Mouse (Mus musculus) left cerebral cortex, adult 18-20 months (tissue): ENCODE results near the gene Gja10. TPM values are rescaled to one million over a fixed set of nuclear protein-coding genes. Genes with fewer than 3 reads are reported as not detected.
A peak's percentile ranks its signal among the peaks of the same experiment; 100 is the strongest.

Experiments
- DNase-seq, 2 experiments: peaks; one replicate each; pipeline ENCODE4 v3.0.0; 2021 to 2022; ENCODE audit warnings: low spot score in 2 of 2, mixed read lengths in 1 of 2
- long read RNA-seq, 2 experiments: library from polyadenylated mRNA; stranded (forward); transcript quantifications; one replicate each; pipeline ENCODE4 v2.0.0; 2021
- total RNA-seq, 2 experiments: library from RNA; stranded (reverse); gene quantifications; 2 replicates each; pipeline ENCODE4 v1.2.3; 2021

Gene Gja10
- not detected for total RNA-seq
- long read RNA-seq, experiment 1: 0 reads
- long read RNA-seq, experiment 2: 0 reads

GRCm38 (mm10) chr4:32602660-32603059, at the start of gene Gja10:
Gja10 (minus strand) TSS chr4:32602760.
- DNase-seq: no peak

DNA sequence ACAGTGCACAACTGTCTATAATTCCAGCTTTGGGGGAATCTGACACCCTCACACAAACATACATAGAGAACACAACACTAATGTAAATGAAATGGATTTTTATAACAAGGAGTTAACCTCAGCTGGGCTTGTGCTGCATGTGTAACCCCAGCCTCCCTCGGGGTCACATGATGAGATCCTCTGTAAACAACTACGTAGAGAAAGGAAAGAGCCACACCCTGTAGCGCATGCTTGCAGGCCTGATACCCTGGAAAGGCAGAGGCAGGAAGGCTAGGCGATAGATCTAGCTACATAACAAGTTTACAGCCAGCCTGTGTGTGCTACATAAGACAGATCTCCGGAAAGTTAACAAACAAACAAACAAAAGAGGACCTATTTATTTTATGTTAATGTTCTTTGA, 49.1 kb upstream of the Gja10 start:
- no peak for DNase-seq

DNA sequence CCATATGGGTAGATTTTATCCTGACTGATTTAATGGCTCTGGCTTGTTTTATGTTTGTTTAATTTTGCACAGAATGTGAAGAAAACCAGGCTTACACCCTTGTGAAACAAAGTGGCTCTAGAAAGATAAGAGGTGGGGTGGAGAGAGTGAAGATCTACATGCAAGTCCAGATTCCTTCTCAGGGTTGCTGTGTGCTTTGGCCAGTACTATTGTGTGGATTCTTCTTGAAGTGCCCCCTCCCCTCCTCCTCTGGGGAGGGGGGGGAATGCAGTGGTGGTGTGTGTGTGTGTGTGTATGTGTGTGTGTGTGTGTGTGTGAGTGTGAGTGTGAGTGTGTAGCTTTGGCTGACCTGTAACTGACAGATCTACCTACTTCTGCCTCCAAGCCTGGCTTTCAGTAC, 19.1 kb upstream of the Gja10 start:
- no peak for DNase-seq

GRCm38 (mm10) chr4:32615034-32615881, 12.7 kb upstream of the Gja10 start, which contains the start of gene Casp8ap2:
Casp8ap2 (plus strand) TSS chr4:32615451.
- peak; percentile 99 for DNase-seq

DNA sequence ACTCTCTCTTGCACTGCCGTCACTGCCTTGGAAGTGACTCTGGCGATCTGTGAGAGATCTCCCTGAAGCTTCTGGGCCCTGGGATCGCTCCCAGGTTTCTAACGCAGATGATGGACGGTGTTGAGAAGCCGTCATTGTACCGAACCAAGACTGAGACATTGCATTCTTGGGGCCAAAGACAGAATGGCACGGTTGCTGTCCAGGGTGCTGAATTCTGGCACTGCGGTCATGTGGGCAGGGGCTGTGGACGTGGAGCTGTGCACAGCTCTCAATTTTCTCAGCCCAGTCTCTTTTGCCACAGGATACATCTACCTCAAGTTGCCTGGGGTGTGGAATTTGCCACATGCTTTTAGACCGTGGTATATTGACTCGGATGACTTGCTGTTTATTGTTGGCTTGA, 1.4 kb downstream of the Gja10 start:
- DNase-seq: no peak

DNA sequence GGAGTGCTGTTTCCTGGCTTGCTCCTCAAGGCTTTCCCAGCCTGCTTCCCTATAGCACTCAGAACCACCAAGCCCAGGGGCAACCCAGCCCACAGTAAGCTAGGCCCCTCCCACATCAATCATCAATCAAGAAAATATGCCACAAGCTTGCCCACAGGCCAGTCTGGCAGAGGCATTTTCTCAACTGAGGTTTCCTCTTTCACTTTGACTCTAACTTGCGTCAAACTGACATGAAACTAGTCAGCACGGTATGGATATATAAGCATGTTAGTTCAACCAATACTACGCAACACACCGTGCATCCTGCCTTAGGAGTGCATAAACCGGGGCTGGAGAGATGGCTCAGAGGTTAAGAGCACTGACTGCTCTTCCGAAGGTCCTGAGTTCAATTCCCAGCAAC, 14.3 kb downstream of the Gja10 start:
- DNase-seq: no peak

DNA sequence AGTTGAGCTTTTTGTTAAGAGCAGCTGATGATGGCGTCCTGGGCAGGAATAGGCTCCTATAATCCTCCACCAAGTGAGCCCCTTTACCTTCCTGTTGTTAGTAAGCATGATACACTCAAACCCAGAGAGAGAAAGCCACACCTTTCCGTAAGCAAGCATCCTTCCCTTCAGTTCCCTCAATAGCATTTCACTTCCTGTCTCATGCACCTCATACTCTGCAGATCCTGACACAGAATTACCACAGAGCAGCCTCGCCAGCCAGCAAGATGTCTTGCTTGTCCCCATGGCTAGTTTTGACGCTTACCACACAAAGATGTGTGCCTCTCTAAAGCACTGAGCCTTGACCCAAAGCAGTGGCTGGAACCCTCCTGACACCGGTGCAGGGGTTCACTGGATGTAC, 15.0 kb downstream of the Gja10 start:
- DNase-seq: no peak

GRCm38 (mm10) chr4:32586596-32586995, 16.0 kb downstream of the Gja10 start:
- peak in 1 of 2 experiments; percentile 44 for DNase-seq

DNA sequence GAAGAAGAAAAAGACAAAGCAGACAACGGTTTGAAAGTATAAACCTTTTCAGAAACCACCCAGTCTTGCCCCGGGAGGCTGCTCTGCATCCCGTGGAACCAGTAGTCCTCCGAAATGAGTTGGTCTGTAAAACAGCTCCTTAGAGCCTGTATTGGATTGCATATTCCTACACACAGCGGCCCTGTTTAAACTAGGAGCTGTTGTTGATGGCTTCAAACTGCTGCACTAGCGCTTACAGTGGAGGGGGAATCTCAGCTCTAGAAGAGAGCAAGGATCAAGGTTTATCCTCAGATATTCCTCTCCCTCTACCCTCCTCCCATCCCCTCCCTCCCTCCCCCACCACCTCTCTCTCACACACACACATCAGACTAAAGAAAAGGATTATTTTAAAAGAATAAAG, 18.4 kb downstream of the Gja10 start:
- DNase-seq: no peak

GRCm38 (mm10) chr4:32579850-32580249, 22.7 kb downstream of the Gja10 start:
- no peak for DNase-seq

DNA sequence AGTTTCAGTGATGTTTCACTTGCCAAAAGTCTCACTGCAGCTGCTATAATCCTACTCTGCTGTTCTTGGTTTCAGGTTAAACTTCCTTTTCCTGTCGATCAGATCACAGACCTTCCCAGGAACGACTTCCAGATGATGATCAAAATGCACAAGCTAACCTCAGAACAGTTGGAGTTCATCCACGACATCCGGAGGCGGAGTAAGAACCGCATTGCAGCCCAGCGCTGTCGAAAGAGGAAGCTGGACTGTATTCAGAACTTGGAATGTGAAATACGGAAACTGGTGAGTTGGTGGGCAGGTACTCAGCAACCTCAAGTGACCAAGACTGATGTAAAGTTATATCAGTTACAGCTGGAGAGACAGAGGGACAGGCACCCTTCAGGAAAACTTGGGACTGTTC, 27.4 kb downstream of the Gja10 start:
- DNase-seq: no peak

DNA sequence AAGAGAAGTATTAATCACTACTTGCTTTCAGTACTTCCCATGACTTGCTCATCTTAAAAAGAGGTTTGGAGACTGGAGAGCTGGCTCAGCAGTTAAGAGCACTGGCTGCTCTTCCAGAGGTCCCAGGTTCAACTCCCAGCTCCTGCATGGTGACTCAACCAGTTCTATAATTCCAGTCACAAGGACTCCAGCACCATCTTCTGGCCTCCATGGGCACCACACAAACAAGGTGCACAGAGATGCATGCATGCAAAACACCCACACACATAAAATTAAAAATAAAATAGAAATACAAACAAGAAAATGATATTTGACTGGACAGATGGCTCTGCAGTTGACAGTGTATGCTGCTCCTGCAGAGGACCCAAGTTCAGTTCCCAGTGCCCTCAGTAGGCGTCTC, 28.0 kb downstream of the Gja10 start:
- DNase-seq: no peak

DNA sequence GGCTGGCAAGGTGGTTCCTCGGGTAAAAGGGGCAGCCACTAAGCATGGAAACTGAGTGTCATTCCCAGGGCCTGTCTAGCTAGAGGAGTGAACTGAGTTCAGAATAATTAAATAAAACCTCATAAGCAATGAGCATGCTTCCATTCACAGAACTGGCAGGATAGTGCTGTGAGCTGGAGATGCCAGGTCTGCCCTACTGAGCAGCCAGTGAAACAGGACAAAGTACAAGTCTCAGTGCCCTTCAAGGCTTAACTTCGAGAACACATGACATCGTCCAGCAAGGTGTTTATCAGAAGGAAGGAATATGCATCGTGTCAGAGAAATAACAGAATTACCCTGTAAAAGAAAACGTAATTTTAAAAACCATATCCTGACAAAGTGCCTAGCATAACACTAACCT, 29.0 kb downstream of the Gja10 start:
- no peak for DNase-seq

GRCm38 (mm10) chr4:32572118-32572517, 30.4 kb downstream of the Gja10 start:
- DNase-seq: peak; percentile 42 to 43

DNA sequence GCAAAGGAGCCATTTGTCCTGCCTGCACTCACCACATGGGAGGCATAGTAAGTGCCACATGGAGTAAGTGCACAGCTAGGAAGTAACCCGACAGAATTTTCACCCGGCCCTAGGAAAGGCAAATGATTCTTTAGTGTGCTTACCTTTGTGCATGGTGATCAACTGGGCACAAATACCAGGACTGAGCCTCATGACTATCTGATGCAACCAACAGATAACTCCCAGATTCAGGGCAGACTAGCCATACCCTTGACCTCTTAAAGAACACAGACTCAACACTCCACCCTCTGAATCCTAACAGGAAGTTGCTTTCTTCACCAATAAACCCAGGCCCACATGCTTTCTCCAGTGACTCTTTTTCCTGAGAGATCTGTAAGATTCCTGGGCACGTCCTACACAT, 31.1 kb downstream of the Gja10 start:
- DNase-seq: no peak

- DNase-seq: no peak
These were observed 31.6 kb downstream of the Gja10 start for GRCm38 (mm10) chr4:32570939-32571317.

GRCm38 (mm10) chr4:32569995-32570938, 32.3 kb downstream of the Gja10 start:
- DNase-seq: peak; percentile 27 to 52

- DNase-seq: no peak
These were observed 33.5 kb downstream of the Gja10 start for GRCm38 (mm10) chr4:32569054-32569453.

DNA sequence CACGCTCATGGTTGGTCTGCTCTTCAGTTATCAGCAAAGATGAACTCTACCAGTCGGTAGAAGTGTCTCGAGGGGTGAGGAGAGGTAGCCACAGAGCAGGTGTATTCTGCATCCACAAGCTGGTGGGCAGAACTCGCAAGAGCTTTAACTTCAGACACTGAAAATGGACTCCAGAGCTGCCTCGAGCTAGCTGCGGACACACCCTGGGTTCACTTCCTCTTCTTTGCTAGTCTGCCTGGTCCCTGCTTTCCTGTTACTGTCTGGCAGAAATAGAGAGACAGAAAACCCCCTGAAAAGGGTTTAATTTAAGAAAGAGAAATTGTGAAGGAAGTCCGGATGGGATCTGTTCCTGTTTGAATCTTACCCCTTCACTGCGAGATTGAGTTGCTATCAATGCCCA, 37.6 kb downstream of the Gja10 start:
- no peak for DNase-seq

- no peak for DNase-seq
These were observed 38.1 kb downstream of the Gja10 start for GRCm38 (mm10) chr4:32564416-32564815.

DNA sequence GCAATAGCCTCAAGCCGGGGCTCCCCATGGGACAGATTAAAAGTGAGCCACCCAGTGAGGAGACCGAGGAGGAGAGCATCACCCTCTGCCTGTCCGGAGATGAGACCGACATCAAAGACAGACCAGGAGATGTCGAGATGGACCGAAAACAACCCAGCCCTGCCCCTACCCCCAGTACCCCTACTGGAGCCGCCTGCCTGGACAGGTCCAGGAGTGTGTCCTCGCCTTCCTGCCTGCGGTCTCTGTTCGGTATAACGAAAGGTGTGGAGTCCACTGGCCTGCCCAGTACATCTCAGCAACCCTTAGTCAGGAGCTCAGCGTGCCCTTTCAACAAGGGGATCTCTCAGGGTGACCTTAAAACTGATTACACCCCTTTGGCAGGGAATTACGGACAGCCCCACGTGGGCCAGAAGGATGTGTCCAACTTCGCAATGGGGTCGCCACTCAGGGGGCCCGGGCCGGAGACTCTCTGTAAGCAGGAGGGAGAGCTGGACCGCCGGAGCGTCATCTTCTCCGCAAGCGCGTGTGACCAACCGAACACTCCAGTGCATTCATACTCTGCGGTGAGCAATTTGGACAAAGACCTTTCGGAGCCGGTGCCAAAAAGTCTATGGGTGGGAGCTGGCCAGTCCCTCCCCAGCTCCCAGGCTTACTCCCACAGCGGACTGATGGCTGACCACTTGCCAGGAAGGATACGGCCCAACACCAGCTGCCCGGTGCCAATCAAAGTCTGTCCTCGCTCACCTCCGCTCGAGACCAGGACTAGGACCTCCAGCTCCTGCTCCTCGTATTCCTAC, 40.0 kb downstream of the Gja10 start:
- no peak for DNase-seq
